Mouse (Mus musculus): ENCODE measurements around the gene Slc25a11.

- no peak for TF ChIP-seq CTCF (IDR thresholded peaks at IDR 0.05; ENCODE audit: control insufficient read depth, insufficient read depth, insufficient read length)
- TF ChIP-seq MYOG (IDR thresholded peaks at IDR 0.05; ENCODE audit: control insufficient read depth, extremely low read depth, insufficient read length), result no peak
- TF ChIP-seq USF1 (IDR thresholded peaks at IDR 0.05; ENCODE audit: low read depth), result no peak
- no peak for TF ChIP-seq MAX (IDR thresholded peaks at IDR 0.05)
- no peak for TF ChIP-seq CEBPB (IDR thresholded peaks at IDR 0.05; ENCODE audit: low read depth)
- TF ChIP-seq MYOD1 (IDR thresholded peaks at IDR 0.05; ENCODE audit: control insufficient read depth, insufficient read length, low read depth), result no peak
- no peak for TF ChIP-seq FOSL1 (IDR thresholded peaks at IDR 0.05; ENCODE audit: insufficient read depth, low read length, poor library complexity, severe bottlenecking)
Observed at GRCm38 (mm10) chr11:70594253-70594989, 52.9 kb downstream of the Slc25a11 start.
